Mouse (Mus musculus): ENCODE measurements around the gene Nup107.

Gene Nup107

GRCm38 (mm10) chr10:117792141-117793091 is at the start of gene Nup107:
Gene Nup107, minus strand, starts transcription at chr10:117792705.
- peak; percentile 100 for DNase-seq

- no peak for DNase-seq
Observed at GRCm38 (mm10) chr10:117841765-117842164, 49.3 kb upstream of the Nup107 start.

- no peak for DNase-seq
Observed at GRCm38 (mm10) chr10:117840431-117840995, 48.0 kb upstream of the Nup107 start.

GRCm38 (mm10) chr10:117839737-117840136 is 47.2 kb upstream of the Nup107 start:
- DNase-seq: no peak

GRCm38 (mm10) chr10:117838924-117839323 is 46.4 kb upstream of the Nup107 start:
- no peak for DNase-seq

GRCm38 (mm10) chr10:117836354-117836753 is 43.8 kb upstream of the Nup107 start:
- peak in 1 of 2 experiments; percentile 44 for DNase-seq

- DNase-seq: no peak
Observed at GRCm38 (mm10) chr10:117835453-117835852, 42.9 kb upstream of the Nup107 start.

- no peak for DNase-seq
Observed at GRCm38 (mm10) chr10:117830797-117831196, 38.3 kb upstream of the Nup107 start.

- DNase-seq: no peak
Observed at GRCm38 (mm10) chr10:117829472-117830155, 37.1 kb upstream of the Nup107 start.

GRCm38 (mm10) chr10:117829022-117829421 is 36.5 kb upstream of the Nup107 start:
- DNase-seq: no peak

GRCm38 (mm10) chr10:117828536-117828935 is 36.0 kb upstream of the Nup107 start:
- DNase-seq: no peak

- DNase-seq: no peak
Observed at GRCm38 (mm10) chr10:117824647-117825046, 32.1 kb upstream of the Nup107 start.

GRCm38 (mm10) chr10:117824139-117824538 is 31.6 kb upstream of the Nup107 start:
- DNase-seq: no peak

GRCm38 (mm10) chr10:117823321-117823720 is 30.8 kb upstream of the Nup107 start:
- DNase-seq: no peak

- DNase-seq: no peak
Observed at GRCm38 (mm10) chr10:117818600-117818999, 26.1 kb upstream of the Nup107 start.

- DNase-seq: no peak
Observed at GRCm38 (mm10) chr10:117816721-117817120, 24.2 kb upstream of the Nup107 start.

- no peak for DNase-seq
Observed at GRCm38 (mm10) chr10:117812501-117812900, 20.0 kb upstream of the Nup107 start.

GRCm38 (mm10) chr10:117811555-117811954 is 19.1 kb upstream of the Nup107 start:
- DNase-seq: no peak

GRCm38 (mm10) chr10:117810506-117810905 is 18.0 kb upstream of the Nup107 start:
- DNase-seq: no peak

- DNase-seq: peak; percentile 52 to 56
Observed at GRCm38 (mm10) chr10:117808068-117808467, 15.6 kb upstream of the Nup107 start.

- DNase-seq: no peak
Observed at GRCm38 (mm10) chr10:117805919-117806318, 13.4 kb upstream of the Nup107 start.

- DNase-seq: no peak
Observed at GRCm38 (mm10) chr10:117803870-117804850, 11.7 kb upstream of the Nup107 start.
